Mouse (Mus musculus) liver, embryonic 16.5 days (tissue): ENCODE results near the gene Pdgfa. TPM values are rescaled to one million over a fixed set of nuclear protein-coding genes. Genes with fewer than 3 reads are reported as not detected.

Experiments
- ATAC-seq: fragments of 200-750 bp; cut with Nextera tagmentation; 2 replicates; pipeline ENCODE4 v1.8.0; 2017; ENCODE audit warnings: low read depth, mild to moderate bottlenecking, moderate number of reproducible peaks, moderate library complexity
- H3K27ac ChIP-seq: fragments of 300-500 bp; sonication (generic); 2 replicates; pipeline ENCODE4 v1.5.1; 2014; ENCODE audit warnings: mild to moderate bottlenecking, low read length
- H3K27me3 ChIP-seq: fragments of 300-500 bp; sonication (generic); 2 replicates; pipeline ENCODE4 v1.6.1; 2014; ENCODE audit warnings: low read depth, low read length, mixed read lengths; ENCODE audit not compliant: control insufficient read depth, insufficient read depth
- H3K36me3 ChIP-seq: fragments of 300-500 bp; sonication (generic); 2 replicates; pipeline ENCODE4 v1.6.1; 2014; ENCODE audit warnings: mild to moderate bottlenecking; ENCODE audit not compliant: control insufficient read depth, insufficient read depth
- H3K4me1 ChIP-seq: fragments of 300-500 bp; sonication (generic); 2 replicates; pipeline ENCODE4 v1.6.1; 2014; ENCODE audit warnings: low read depth, low read length, mixed read lengths; ENCODE audit not compliant: control insufficient read depth
- H3K4me2 ChIP-seq: fragments of 300-500 bp; sonication (generic); 2 replicates; pipeline ENCODE4 v1.6.1; 2014; ENCODE audit warnings: low read depth, low read length, mixed read lengths
- H3K4me3 ChIP-seq: fragments of 300-500 bp; sonication (generic); 2 replicates; pipeline ENCODE4 v1.5.1; 2014; ENCODE audit warnings: low read depth, mild to moderate bottlenecking, low read length
- H3K9ac ChIP-seq: fragments of 300-500 bp; sonication (generic); 2 replicates; pipeline ENCODE4 v1.6.1; 2014; ENCODE audit warnings: low read depth, low read length
- H3K9me3 ChIP-seq: fragments of 300-500 bp; sonication (generic); replicated peaks from 2 replicates; pipeline ENCODE4 v1.6.1; 2016; ENCODE audit warnings: low read length; ENCODE audit not compliant: control insufficient read depth
- WGBS: fragments of 180-500 bp; shearing (Covaris S2); extraction: QIAGEN DNeasy Blood & Tissue Kit; methylation state at CpG from one replicate; pipeline ENCODE4 v1.1.7; 2014; ENCODE audit not compliant: insufficient replicate concordance; 5-methylcytosine and 5-hydroxymethylcytosine counted together
- polyA plus RNA-seq: library from polyadenylated mRNA; unstranded; fragments of >200 nt; fragmentation: Nextera tagmentation; extraction: Ambion mirVana; gene quantifications from 2 replicates; pipeline ENCODE4 v1.2.1, GENCODE M21; 2015

Gene Pdgfa
- polyA plus RNA-seq, 1 experiment from 2014 or later: 3.1 TPM

DNA sequence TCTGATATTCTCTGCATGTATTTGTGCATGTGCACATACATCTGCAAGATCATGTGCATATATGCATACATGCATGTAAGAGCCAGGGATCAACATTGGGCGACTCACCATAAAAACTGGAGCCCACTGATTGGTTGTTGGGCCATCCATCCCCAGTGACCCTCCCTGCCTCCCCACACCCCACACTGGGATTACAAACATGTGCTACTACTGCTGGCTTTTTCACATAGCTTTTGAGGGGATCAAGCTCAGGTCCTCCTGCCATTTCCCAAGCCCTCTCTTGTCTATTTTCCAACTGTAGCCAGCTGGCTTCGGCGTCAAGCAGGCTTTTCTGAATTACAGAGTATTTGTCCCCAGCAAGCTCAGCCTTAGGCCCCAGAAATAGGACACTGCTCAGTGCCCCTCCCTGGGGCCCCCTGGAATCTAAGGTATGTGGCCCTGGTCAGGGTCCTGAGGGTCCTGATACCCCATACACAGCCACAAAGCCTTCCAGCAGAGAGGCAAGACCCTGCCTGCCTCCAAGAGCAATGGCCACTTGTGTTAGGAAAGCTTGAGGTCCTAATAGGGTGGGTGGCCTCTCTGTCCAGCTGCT is 58.5 kb downstream of the Pdgfa start:
- WGBS: 60% methylated on average over 3 of the region's 3 CpGs
- H3K9ac ChIP-seq: no peak overlapping the region
- no peak overlapping the region for H3K27ac ChIP-seq
- no peaks in the 10 kb centered on the region for H3K4me1 ChIP-seq
- no peak overlapping the region for H3K4me3 ChIP-seq
- no peaks in the 10 kb centered on the region for H3K9me3 ChIP-seq
- H3K36me3 ChIP-seq: no peaks in the 10 kb centered on the region
- H3K27me3 ChIP-seq: no peaks in the 10 kb centered on the region
- no peak overlapping the region for H3K4me2 ChIP-seq
- no peak for ATAC-seq

DNA sequence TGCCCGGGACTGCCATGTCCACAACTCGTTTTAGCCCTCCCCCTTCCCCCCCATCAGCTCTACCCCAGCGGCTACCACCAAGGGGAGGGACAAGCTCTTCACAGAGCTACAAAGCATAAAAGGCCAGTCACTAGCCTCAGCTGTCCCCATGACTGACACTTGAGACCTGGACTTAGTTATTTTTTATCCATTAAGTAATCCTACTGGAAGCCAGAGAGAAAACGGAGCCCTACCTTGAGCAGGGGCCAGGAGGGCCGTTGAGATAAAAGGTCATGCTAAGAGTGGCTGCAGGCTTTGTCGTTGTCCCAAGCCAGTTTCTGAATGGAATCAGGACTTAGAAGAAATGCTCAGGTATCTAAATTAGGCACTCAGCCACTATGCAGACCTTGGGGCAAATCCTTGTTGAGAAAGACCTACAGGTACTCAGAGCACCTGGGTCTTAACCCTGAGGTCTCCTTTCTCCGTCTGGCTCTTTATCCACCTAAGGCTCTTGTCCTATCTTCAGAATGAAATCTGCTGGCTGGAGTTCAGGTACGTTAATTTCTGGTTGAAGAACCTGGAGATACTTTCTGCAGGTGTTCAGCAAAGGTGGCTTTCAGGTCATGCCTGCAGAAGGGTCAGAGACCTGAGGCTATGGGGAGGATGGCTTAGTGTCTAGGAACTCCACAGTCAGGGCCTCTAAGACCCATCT is 60.6 kb downstream of the Pdgfa start:
- Histone ChIP-seq H3K27me3 (no peaks in the 10 kb centered on the region), H3K36me3 (no peaks in the 10 kb centered on the region), H3K27ac (no peak overlapping the region), H3K9me3 (no peaks in the 10 kb centered on the region), H3K4me2 (no peak overlapping the region), H3K9ac (no peak overlapping the region), H3K4me3 (no peak overlapping the region), H3K4me1 (no peaks in the 10 kb centered on the region)
- ATAC-seq: no peak
- WGBS: 65% methylated on average over 8 of the region's 8 CpGs

DNA sequence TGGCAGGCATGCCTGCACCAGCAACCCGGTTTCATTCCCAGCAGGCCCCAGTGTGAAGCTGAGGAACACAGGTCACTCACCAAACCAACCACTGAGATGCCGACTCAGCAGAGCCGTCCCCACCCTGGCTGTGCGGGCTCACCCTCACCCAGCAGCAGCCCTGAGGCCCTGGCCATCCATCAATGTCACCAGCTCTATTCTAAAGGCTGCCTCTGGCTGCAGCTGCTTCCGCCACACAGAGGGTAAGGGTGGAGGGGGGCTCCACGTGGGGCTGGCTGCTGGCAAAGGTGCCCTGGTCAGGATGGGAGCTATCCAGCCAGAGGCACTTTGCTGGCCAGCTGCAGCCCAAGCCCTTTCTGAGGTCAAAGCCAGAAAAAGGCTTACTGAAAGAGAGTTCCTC is 62.6 kb downstream of the Pdgfa start:
- no peaks in the 10 kb centered on the region for H3K36me3 ChIP-seq
- H3K4me1 ChIP-seq: no peaks in the 10 kb centered on the region
- no peaks in the 10 kb centered on the region for H3K9me3 ChIP-seq
- no peak for ATAC-seq
- no peak overlapping the region for H3K9ac ChIP-seq
- no peak overlapping the region for H3K4me2 ChIP-seq
- 10% methylated on average over 6 of the region's 6 CpGs for WGBS
- H3K27me3 ChIP-seq: no peaks in the 10 kb centered on the region
- no peak overlapping the region for H3K27ac ChIP-seq
- no peak overlapping the region for H3K4me3 ChIP-seq

DNA sequence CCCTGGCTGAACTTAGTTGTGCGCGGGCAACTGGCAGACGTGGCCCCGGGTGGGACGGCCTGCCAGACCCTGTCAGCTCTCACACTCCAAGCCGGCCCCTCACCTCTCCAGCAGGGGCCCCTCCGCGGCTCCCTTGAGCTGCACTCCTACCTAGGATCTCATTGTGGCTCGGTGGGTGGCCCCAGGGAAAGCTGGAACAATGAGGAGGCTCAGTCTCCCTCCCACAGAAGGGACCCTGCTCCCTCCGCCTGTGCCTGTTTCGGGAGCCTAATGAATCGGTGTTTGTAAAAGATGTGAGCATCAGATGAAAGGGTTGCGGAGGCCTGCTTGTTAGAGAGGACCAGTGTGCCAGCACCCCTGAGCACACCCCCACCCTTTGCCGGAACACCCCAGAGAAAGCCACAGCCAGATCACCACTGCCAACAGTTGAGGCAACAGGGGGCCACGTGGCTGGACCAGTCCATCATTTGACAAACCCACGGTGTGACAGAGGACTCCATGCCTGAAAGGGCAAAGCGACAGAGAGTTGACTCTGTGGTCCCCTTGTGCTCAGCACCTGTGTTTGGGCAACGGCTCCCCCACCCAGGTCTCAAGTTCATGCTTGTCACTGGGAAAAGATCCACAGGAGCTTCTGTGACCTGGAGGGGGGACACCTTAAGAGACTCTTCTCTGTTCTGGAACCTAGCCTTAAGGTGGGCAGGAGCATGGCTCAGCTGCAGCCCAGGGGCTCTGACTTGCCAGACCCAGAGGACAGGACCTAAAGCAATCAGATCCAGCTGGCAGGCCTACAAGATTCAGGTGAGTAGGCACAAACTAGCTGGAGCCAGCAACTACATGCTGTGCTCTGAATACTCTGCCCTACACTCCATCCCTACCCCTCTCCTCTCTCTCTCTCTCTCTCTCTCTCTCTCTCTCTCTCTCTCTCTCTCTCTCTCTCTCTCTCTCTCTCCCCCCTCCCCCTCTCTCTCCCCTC is 64.4 kb downstream of the Pdgfa start:
- Histone ChIP-seq H3K27ac (no peak overlapping the region), H3K9me3 (no peaks in the 10 kb centered on the region)
- no peak for ATAC-seq

DNA sequence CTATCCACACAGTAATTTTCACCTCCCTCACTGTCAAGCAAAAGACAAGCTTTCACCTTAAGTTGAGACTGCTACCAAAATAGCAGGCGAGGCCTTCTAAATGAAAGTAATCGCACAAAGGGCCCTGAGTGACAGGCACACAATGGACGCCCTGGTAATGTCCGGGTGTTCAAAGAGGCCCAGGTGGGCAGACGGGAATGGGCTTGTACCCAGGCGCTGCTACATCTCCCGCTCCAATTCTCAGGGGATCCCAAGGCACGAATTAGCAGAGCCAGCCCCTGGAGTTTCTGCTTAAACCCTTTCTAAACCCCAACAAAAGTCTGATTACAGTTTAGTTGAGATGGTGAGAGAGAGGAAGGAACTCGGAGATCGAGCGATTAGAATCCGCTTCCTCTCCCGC is 65.3 kb downstream of the Pdgfa start:
- WGBS: 18% methylated on average over 13 of the region's 13 CpGs
- no peak overlapping the region for H3K4me3 ChIP-seq
- no peaks in the 10 kb centered on the region for H3K27me3 ChIP-seq
- ATAC-seq: no peak
- no peak overlapping the region for H3K4me2 ChIP-seq
- H3K36me3 ChIP-seq: no peaks in the 10 kb centered on the region
- no peak overlapping the region for H3K9ac ChIP-seq
- no peak overlapping the region for H3K27ac ChIP-seq
- H3K4me1 ChIP-seq: no peaks in the 10 kb centered on the region
- H3K9me3 ChIP-seq: no peaks in the 10 kb centered on the region

More for the DNA sequence above, 64.4 kb downstream of the Pdgfa start:
- Histone ChIP-seq H3K27me3 (no peaks in the 10 kb centered on the region), H3K4me2 (no peak overlapping the region), H3K9ac (no peak overlapping the region), H3K36me3 (no peaks in the 10 kb centered on the region), H3K4me3 (no peak overlapping the region), H3K4me1 (no peaks in the 10 kb centered on the region)
- 24% methylated on average over 18 of the region's 18 CpGs for WGBS

DNA sequence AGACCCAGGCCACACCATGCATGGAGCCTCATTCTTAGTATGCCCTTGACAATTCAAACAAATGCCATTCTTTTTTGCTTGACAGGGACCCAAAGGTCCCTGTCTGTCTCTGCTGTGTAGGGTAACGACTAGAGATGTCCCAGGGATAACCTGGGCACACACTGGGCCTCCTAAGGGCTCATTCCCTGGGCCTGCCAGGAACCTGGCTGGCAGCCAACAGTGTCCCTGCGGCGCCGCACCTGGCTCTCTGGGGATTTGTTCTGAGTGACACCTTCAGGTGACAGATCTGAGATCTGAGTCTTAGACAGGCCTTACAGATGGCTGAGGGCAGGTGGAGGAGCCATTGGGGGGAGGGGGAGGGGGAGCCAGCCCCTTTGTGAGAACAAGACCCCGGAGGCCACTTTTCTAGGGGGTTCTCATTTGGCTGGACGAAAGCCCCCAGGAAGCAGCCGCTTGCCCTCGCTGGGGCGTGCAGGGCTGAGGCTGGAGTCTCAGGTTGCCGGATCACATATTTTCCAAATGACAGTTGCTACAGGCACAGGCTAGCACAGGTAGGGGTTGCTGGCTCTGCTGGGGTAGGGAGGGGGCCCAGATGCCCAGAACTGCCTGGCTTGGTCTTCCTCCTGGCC is 67.2 kb downstream of the Pdgfa start:
- no peaks in the 10 kb centered on the region for H3K36me3 ChIP-seq
- ATAC-seq: no peak
- H3K27ac ChIP-seq: no peak overlapping the region
- no peaks in the 10 kb centered on the region for H3K27me3 ChIP-seq
- H3K9ac ChIP-seq: no peak overlapping the region
- 71% methylated on average over 10 of the region's 10 CpGs for WGBS
- H3K4me2 ChIP-seq: no peak overlapping the region
- H3K4me3 ChIP-seq: no peak overlapping the region
- H3K4me1 ChIP-seq: no peaks in the 10 kb centered on the region
- H3K9me3 ChIP-seq: no peaks in the 10 kb centered on the region

Other genes with a start within 250 kb of the Pdgfa start
- gene Fam20c, start 242.9 kb downstream of the Pdgfa start, polyA plus RNA-seq: 7.4 and 10.8 TPM in 2 replicates
- gene Gm5294, start 177.3 kb downstream of the Pdgfa start, polyA plus RNA-seq: not detected in 2 replicates
- 0.80 and 0.96 TPM in 2 replicates for gene Prkar1b, start 152.6 kb upstream of the Pdgfa start, polyA plus RNA-seq
- gene Dnaaf5, start 152.9 kb upstream of the Pdgfa start, polyA plus RNA-seq: 1.3 and 2.4 TPM in 2 replicates
- gene Sun1, start 203.3 kb upstream of the Pdgfa start, polyA plus RNA-seq: 19.6 TPM in 2 replicates